Mouse (Mus musculus) kidney, postnatal 14 days (tissue): Measurements from ENCODE around the gene 2010111I01Rik.
A peak's percentile ranks its signal among the peaks of the same experiment; 100 is the strongest.
"Not testable (repeated sequence)": the region's sequence is repeated elsewhere in the genome, so short reads cannot be mapped to it uniquely, and the experiment has no call there.

Experiments used
- DNase-seq: peaks from one replicate; pipeline ENCODE4 v3.0.0; 2022; ENCODE audit warnings: mixed read lengths

2010111I01Rik gene

DNA sequence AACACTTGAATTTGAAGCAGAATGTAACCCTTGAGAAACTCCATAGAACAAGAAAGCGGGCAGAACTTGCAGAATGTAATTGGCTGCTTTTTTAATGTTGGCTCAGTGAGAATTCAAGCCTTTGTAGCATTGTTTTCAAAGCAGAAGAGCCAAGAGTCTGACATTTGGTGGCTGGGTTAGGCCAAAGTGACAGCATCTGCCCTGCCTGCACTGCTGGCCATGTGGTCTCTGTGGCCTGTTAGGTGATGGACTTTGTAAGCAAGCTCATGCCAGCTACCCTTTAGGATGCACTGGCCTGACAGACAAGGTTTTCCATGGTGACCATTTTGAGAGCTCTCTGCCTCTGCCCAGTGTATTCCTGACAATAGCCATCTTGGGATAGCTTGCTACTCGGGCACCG is 333.2 kb downstream of the 2010111I01Rik start:
- no peak for DNase-seq

DNA sequence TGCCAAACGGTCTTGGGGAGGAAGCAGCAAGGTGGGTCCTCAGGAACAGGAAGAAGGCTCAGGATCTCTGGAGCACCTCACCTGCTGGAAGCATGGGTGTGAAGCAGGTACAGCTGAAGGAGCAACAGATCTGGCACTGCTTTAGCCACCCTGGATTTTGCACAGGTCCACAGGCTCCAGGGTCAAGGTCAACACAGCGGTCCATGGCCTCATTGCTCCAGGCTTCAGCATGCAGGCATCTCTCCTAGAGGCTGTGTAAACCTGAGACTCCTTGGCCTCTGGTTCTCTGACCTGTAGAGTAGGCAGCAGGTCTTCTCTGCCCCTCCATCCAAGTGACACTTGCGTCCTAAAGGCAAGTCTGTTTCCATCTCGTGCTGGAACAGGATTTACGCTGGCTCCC is 334.2 kb downstream of the 2010111I01Rik start:
- DNase-seq = no peak

DNA sequence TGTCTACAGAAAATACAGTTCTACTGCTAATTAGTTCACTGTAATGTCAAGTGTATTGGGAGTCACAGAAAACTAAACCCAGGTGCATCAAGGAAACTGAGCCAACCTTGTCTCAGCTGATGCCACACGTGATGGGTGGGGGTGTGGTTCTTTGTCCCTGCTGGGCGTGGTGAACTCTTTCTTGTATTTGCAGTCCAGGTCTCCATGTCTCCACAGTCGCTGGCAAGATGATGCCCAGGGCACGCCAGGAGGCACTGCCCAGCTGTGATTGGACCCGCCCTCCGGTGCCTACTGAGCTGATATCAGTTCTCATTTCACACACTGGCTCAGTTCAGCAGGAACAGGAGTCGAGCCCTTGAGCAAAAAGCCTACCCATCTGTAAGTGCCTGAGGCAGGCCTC is 336.2 kb downstream of the 2010111I01Rik start:
- no peak for DNase-seq

DNA sequence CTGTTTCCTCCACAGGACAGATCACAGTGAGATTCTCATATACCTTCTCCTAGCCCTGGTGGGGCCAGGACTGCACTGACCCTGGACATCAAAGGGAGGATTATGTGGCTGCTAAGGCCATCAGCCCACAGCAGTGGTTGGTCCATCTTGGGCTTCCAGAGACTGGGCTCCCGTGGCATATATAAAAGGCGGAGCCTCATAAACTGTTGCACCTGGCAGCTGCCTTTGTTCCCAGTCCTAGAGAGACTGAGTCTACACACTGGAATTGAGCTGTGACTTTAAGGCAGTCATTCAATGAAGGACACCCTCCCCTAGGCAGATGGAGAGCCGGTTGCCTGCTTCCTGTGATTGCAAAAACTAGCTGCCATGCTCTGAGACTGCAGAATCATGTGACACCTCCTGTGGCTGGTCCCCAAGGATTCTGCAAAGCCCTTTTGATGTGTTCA is 337.1 kb downstream of the 2010111I01Rik start:
- no peak for DNase-seq

DNA sequence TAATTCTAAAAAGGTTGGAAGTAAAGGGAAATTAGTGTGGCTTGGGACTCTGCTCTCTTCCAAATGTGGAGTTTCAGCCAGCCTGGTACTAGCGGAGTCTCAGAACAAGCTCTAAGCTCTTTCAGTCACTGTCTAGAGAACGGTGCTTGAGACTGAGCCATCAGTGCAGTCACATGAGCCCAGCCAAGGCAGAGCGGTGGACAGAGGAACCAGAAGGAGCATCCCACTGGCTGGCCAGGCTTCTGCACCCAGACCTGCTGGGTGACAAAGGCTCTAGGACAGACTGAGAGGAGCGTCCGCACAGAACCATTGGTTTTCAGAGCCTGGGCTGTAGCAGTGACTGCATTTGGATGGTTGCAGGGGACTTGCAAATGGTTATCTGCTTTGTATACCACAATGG is 337.7 kb downstream of the 2010111I01Rik start:
- no peak for DNase-seq

DNA sequence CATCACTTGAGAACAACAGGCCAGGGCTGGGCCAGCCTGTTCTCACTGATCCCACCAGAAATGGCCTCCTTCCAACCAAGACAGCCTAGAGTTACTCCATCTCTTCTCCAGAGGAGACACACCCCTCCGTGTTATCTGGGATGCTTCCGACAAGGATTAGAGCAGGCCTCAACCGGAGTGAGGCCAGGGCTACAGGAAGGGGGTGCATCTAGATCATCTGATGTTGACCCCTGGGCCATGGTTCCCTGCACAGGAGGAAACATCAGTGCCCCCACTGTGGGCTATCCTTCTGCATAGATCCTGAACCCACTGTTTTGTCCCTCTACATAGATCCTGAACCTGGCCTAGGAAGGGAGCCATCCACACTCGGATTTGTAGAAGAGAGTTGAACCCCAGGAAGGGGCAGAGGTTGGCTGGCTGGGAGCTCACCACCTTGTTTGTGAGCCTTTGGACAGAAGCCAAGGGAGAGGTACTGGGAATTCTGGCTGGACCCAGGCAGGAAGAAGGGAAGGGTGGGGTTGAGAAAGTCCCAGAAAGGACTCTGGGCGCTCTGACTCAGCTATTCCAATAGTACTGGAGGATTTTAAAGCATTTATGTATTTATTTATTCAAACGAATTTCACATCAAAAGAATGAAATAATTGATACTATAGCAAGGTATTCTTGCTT is 339.6 kb downstream of the 2010111I01Rik start:
- peak; percentile 62 for DNase-seq

DNA sequence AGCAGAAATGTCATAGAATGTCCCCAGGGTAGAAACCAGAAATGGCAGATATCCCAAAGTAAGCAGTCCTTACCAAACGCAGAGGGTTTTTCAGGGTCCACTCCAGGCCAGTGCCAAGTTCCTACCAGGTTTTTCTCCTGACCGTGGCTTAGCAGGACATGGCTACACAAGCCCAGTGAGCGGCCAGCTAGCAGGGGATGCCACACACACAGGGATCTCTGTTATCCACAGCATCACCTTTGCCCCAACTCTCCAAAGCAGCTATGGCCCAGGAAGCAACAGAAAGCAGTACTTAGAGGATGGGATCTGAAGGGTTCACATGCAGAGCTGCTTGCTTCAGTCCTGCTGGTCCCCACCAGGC is 340.1 kb downstream of the 2010111I01Rik start:
- DNase-seq = no peak

DNA sequence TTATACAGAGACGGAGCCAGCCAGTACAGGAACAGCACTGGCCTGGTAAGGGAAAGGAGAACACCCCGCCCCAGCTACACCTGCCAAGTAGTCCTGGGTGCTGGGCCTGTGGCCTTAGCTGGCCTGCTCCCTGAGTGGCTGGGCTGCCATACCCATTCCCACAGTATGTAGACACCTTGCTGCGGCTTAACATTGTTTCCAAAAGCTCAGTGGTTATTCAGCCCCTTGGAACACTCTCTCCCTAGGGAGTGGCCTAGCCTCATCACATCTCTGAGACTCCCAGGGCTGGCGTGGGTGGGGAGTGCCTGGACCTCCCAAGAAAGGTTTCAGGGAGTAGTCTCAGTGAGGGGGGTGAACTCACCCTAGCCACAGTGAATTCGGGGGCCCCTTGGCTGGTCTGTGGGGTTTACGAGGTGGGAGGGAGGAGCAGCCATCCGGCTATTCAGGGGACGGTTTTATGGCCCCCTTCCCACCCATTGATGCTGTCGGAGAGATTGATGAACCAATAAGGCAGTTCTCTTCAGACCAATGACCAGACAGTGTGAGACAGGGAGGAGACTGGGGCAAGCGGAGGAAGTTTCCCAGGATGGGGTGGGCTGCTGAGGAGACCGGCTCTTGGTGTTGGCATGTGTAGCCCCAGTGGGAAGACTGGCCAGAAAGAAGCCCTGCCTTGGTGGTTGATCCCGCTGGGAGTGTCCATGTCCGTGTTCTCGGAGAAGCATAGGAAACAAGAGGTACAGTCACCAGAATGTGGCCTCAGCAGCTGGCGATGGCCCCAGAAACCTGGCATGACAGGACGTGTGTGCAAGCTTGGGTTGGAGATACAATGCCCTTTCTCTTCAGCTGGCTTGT is 340.7 kb downstream of the 2010111I01Rik start:
- DNase-seq = peak; percentile 31

DNA sequence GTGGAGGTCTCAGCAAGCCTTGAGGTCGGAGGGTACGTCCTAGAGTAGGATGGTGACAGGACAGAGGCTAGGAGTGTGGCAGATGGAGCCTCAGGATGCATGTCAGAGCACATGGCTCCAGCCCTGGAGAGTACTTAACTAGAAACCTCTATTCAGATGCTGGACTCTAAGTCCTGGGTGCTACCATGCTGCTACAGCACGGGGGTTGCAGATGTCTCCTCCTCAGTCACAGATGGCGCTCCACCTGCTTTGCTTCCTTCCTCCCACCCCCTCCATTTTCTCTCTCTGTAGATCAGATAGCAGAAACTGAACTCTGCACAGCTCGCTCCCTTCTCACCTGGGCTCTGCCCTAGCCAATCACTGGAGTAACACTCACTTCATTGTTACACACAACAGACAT is 342.1 kb downstream of the 2010111I01Rik start:
- no peak for DNase-seq

DNA sequence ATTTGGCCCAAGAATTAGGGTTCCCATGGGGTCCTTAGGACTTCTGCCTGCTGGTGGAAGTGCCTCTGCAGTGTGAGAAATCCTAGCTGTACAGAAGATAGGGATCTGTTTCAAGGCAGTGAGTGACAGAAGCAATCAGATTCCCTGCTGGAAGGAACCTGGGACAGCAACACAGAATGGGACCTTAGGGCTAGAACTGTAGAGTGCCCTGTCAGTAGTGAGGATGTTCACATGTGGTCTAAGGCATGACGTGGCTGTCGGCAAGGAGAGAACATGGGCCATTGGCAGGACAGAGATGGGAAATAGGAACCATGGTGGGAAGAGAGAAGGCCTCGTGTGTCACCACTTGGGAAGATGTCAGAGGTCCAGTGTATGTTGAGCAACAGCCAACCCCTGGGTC is 344.9 kb downstream of the 2010111I01Rik start:
- no peak for DNase-seq

DNA sequence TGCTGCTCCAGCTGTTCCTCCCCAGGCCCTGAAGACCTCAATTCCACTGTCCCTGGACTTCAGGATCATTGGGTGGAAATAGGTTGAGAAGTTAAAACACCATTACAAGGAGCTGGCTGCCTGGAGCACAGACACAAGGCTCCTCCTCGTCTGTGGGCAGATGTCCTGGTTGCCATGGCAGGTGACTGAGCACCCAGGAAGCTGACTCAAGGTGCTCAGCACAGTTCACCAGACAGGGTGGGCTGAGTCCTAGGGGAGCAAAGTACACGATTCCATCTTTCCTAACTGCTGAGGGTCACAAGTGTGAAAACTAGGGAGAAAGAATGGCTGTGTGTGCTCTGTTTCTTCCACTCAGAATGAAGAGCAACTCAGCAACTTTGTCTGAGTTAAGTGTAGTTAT is 346.5 kb downstream of the 2010111I01Rik start:
- peak; percentile 53 for DNase-seq

DNA sequence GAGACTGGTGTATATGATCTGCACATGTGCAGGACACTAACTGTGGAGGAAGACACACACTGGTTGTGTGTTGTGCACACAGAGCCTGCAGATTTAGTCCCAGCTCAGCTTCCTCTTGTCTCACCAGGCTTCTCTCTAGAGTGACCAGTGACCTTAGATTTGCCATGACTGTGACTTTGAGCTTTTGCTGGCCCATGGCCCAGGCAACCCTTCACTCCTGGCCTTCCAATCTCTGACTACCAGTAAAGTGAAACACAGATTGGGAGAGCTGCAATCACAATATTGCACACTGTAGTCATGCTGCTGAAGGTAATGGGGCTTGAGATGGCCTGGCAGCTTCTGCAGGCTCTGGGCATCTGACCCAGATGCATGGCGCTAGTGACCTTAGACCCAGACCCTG is 348.6 kb downstream of the 2010111I01Rik start:
- peak; percentile 60 for DNase-seq

DNA sequence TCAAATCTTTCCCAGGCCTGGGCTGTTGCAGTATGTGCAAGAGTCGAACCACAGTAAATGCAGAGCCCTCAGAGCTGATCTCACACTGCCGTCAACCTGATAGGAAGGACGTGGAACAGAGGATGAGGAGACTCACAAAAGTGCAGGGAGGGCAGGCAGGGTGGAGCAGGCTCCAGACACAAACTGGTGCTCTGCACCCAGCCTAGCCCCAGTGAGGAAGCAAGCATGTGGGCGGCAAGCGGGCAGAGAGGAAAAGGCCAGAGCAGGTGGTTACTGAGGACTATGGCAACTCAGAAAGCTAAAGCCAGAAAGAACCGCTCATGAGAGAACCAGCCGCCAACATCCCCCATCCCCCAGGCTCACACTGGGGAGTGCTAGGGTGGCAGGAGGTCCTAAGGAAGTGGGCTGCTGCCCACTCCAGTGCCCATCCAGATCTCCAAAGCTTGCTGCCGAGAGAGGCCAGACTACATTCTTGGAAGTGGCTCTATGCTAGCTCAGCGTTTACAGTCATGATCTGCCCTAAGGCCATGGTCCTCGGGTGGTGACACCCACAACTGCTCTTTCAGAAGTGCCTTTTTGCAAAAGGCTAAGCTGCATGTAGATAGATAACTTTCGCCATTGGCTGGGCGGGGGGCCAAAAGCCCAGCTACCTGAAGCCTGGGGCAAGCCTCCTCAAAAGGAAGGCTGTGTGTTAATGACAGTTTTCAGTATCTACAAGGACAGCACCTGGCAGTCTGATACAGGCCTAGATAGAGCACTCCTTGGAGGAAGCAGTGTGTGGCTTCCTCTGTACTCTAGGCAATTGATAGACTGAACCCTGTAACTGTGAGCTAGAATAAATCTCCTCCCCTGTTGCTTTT is 349.3 kb downstream of the 2010111I01Rik start:
- peak; percentile 34 for DNase-seq

DNA sequence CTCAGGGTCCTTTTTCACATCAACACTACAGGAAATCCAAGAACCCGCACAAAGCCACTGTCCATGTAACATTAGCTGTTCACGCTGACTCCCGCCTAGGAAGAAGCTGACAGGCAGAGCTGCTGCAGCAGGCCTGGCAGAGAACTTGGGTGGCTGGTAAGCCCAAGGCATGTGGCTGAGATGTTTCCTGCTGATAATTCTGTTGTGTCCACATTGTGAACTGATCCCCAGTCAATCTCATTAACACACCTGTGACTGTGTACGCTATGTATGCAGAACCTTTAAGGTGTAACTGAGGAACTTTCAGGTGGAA is 349.9 kb downstream of the 2010111I01Rik start:
- DNase-seq = no peak

DNA sequence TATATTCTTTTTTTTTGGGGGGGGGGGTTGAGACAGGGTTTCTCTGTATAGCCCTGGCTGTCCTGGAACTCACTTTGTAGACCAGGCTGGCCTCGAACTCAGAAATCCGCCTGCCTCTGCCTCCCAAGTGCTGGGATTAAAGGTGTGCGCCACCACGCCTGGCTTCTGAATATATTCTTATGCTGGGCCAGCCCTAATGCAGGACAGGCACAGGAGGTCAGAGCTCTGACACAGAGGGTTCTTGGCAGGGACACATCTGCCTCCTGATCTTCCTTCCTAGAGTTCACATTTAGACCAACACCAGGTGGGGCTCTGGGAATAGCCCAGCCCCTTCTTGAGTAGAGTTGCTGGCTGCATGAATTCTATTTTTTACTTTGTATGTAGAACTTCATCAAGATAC is 350.4 kb downstream of the 2010111I01Rik start:
- DNase-seq = not testable (repeated sequence)

DNA sequence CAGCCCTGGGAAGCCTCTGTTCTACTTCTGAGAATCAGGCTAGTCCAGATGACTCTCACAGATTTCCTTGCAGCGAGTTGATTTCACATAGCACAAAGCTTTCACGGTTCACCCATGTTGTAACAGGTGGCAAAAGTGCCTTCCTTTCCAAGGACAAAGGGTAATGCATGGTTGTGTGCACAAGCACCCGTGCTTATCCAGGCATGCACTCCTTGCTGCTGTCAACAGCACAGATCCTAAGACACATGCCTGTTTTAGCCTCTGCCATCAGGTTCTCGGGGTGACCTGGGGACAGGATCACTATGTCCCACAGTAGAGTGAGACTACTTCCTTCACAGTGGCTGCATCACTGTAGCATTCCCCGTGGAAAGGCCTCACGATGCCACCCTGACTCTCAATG is 351.1 kb downstream of the 2010111I01Rik start:
- DNase-seq = peak; percentile 59

DNA sequence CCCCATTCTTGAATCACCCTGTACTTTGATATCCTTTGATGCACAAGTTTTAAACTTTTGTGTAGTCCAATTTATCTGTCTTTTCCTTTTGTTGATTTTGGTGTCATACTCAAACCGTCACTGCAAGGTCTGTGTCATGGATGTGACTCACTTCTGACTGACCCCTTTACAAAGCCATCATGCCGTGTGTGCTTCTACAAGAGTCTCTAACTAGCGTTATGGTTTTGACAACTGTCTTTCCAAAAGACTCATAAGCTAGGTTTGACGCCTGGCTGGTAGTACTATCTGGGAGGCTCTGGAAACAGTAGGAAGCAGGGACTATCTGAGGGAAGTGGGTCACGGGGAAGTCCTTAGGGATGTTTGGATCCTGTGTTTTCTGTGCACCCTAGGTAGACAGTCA is 351.7 kb downstream of the 2010111I01Rik start:
- no peak for DNase-seq

DNA sequence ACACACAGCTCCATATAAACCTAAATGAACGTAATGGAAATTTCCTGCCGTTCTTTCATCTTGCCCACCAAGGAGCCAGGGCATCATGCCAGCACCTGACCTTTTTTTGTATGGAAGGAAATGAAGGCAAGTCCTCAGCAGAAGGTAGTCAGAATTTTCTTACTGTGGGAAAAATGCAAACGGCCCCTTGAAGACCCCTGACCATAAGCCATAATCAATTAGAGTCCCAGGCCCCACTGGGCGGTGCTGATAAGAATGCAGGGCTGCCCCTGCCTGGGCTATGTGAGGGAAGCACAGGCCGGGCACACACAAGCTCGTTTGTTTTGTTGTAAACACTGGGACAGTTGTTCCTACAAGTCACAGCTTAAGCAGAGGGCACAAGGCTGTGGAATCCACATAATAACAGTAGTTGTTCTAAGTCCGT is 353.0 kb downstream of the 2010111I01Rik start:
- DNase-seq = peak; percentile 52

DNA sequence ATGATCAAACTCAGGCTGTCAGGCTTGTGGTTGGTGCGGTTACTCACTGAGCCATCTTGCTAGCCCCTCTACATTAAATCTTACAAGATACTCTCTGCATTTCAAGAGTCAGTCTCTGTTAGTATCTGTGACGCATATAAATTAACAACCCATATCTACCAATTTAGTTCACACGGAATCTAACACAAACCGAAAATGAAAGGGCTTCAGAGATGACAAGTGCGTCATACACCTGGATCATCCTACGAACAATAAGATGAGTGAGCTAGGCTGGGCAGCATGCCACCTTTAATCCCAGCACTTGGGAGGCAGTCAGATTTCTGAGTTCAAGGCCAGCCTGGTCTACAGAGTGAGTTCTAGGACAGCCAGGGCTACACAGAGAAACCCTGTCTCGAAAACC is 355.1 kb downstream of the 2010111I01Rik start:
- DNase-seq = no peak

DNA sequence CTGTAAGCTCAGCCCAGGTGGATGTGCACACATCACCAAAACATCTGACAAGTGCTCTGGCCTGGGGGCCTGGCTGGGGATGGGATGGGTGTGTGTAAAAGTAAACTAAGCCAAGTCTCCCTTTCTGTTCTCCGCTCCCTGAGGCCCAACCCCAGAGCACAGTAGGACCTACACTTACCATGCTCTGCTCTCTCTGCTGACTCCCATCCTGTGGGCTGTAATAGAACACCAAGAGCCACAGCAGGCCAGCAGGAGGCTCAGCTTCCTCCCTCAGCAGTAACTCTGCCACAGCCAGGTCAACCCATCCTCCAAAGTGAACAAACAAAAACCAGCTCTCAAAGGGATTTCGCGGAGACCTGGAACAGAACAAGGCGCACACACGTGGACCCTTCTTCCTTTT is 357.0 kb downstream of the 2010111I01Rik start:
- DNase-seq = no peak

DNA sequence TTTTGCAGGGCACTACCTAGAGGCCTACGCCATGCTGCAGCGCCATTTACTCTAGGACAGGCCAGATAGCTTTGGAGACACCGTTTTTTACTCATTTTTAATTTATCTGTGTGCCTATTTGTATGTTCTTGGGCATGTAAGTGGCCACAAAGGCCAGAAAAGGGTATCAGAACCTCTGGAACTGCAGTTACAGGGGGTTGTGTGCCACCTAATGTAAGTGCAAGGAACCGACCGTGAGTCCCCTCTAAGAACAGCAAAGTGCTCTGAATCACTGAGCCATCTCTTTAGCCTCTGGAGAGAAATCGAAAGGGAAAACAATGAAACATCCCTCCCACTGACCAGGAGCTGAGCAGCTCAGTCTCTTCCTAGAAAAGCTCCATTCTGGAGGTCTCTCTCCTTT is 358.1 kb downstream of the 2010111I01Rik start:
- DNase-seq = no peak

DNA sequence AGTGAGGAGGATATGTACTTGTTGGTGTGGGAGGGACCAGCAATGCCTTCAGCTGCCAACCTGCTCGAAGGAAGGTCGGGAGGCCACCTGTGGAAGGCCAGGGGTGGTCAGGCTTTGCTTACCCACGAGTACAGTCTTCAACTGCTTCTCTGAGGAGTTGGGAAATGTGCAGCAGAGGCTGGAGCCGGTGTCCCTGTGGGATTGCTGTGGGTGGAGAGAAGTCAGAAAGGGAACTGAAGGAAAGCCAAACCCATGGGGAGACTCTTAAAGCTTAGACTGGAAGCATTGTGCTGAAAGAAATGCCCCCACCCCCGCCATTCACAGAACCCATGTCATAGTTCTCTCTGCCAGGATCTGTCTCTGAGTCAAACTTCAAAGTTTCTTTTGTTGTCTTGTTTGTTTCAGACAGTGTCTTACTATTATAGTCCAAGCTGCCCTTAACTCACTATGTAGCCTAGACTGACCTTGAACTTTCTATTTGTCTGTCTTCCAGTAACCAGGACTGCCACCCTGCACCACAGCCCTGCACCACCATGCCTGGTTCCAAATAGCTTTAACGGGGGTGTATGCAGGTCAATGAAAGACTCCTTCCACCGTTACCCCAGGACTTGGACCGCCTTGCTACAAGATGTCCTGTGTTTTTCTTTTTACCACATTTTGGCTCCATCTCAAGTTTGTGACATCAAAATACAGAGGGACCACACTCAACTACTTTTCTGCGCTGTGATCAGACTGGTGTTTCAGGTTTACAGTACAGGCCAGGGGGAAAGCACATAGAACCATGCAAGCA is 358.8 kb downstream of the 2010111I01Rik start:
- no peak for DNase-seq

DNA sequence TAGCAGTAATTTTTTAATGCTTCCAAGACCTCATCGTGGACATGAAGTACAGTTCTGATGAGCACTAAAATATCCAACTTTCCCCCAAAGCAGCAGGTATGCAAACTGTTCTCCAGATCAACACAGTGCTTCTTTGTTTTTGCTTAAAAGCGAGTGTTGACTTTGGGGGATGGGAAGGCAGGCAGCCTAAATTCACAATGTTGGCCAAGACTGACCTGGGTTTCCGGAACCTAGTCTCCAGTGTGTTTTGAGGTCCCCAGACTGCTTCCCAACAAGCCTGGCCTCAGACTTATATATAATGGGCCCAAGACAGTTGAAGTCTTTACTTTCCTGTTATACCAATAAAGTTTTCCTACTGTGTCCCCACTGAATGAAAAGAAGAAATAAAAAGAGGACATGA is 359.6 kb downstream of the 2010111I01Rik start:
- DNase-seq = no peak
